Mouse (Mus musculus): ENCODE measurements around the gene Ccni.

- TF ChIP-seq CTCF (IDR thresholded peaks at IDR 0.05; ENCODE audit: low read depth, low read length) (no peak), POLR2A (IDR thresholded peaks at IDR 0.05; ENCODE audit: insufficient read depth, low read length) (no peak)
Observed at GRCm38 (mm10) chr5:93235888-93236287, 29.6 kb upstream of the Ccni start.
